Mouse (Mus musculus) kidney, postnatal 14 days (tissue): ENCODE results near the gene Akap5.

Experiments
- DNase-seq: peaks from one replicate; pipeline ENCODE4 v3.0.0; 2022; ENCODE audit warnings: mixed read lengths

Akap5 gene

GRCm38 (mm10) chr12:76311227-76311626 is 13.5 kb upstream of the Akap5 start:
- no peak for DNase-seq

- no peak for DNase-seq
Observed at GRCm38 (mm10) chr12:76311951-76312350, 12.7 kb upstream of the Akap5 start.

- no peak for DNase-seq
Observed at GRCm38 (mm10) chr12:76318282-76319212, 6.1 kb upstream of the Akap5 start.

GRCm38 (mm10) chr12:76326437-76327220 is 1.9 kb downstream of the Akap5 start:
- no peak for DNase-seq

- DNase-seq, result no peak
Observed at GRCm38 (mm10) chr12:76328567-76329354, 4.1 kb downstream of the Akap5 start.

- no peak for DNase-seq
Observed at GRCm38 (mm10) chr12:76333688-76334087, 9.0 kb downstream of the Akap5 start.

GRCm38 (mm10) chr12:76335641-76336040 is 10.9 kb downstream of the Akap5 start:
- DNase-seq, result no peak

- no peak for DNase-seq
Observed at GRCm38 (mm10) chr12:76336111-76336965, 11.6 kb downstream of the Akap5 start.

GRCm38 (mm10) chr12:76341080-76341479 is 16.4 kb downstream of the Akap5 start:
- DNase-seq, result peak; percentile 71

GRCm38 (mm10) chr12:76345759-76346455 is 21.2 kb downstream of the Akap5 start:
- DNase-seq, result peak; percentile 23

- DNase-seq, result no peak
Observed at GRCm38 (mm10) chr12:76349680-76350220, 25.1 kb downstream of the Akap5 start.

- DNase-seq, result no peak
Observed at GRCm38 (mm10) chr12:76360868-76361267, 36.2 kb downstream of the Akap5 start.

GRCm38 (mm10) chr12:76361405-76362302 is 37.0 kb downstream of the Akap5 start:
- no peak for DNase-seq

- DNase-seq, result no peak
Observed at GRCm38 (mm10) chr12:76362303-76362676, 37.6 kb downstream of the Akap5 start.

GRCm38 (mm10) chr12:76366276-76366675 is 41.6 kb downstream of the Akap5 start:
- no peak for DNase-seq

- DNase-seq, result peak; percentile 56
Observed at GRCm38 (mm10) chr12:76367096-76367995, 42.7 kb downstream of the Akap5 start.

GRCm38 (mm10) chr12:76368201-76368789 is 43.6 kb downstream of the Akap5 start:
- DNase-seq, result no peak

GRCm38 (mm10) chr12:76368790-76369205 is 44.1 kb downstream of the Akap5 start:
- DNase-seq, result no peak
